Mouse (Mus musculus) forebrain, embryonic 14.5 days (tissue): ENCODE results near the gene Fip1l1. TPM values are rescaled to one million over a fixed set of nuclear protein-coding genes. Genes with fewer than 3 reads are reported as not detected.

Experiments used
- ATAC-seq: fragments of 200-750 bp; cut with Nextera tagmentation; 2 replicates; pipeline ENCODE4 v1.8.0; 2017; ENCODE audit warnings: mild to moderate bottlenecking, moderate library complexity
- DNase-seq: peaks from one replicate; pipeline ENCODE4 v3.0.0-alpha.2; 2015; ENCODE audit warnings: low spot score
- H3K27ac ChIP-seq: fragments of 300-500 bp; sonication (generic); 2 replicates; pipeline ENCODE4 v1.5.1; 2014; ENCODE audit warnings: low read depth, mild to moderate bottlenecking, control low read depth, low read length, moderate library complexity
- H3K27me3 ChIP-seq: fragments of 300-500 bp; sonication (generic); replicated peaks from 2 replicates; pipeline ENCODE4 v1.6.1; 2014; ENCODE audit warnings: low read length, control low read depth, mixed read lengths; ENCODE audit not compliant: control insufficient read depth, insufficient read depth
- H3K36me3 ChIP-seq: fragments of 300-500 bp; sonication (generic); 2 replicates; pipeline ENCODE4 v1.6.1; 2014; ENCODE audit warnings: low read length, control low read depth; ENCODE audit not compliant: control insufficient read depth, insufficient read depth
- H3K4me1 ChIP-seq: fragments of 300-500 bp; sonication (generic); 2 replicates; pipeline ENCODE4 v1.6.1; 2014; ENCODE audit warnings: antibody characterized with exemption, low read length, control low read depth; ENCODE audit not compliant: control insufficient read depth, insufficient read depth
- H3K4me2 ChIP-seq: fragments of 300-500 bp; sonication (generic); 2 replicates; pipeline ENCODE4 v1.6.1; 2014; ENCODE audit warnings: mild to moderate bottlenecking, control low read depth, low read length
- H3K4me3 ChIP-seq: fragments of 300-500 bp; sonication (generic); 2 replicates; pipeline ENCODE4 v1.5.1; 2014; ENCODE audit warnings: low read depth, low read length, control low read depth
- H3K9ac ChIP-seq: fragments of 300-500 bp; sonication (generic); 2 replicates; pipeline ENCODE4 v1.6.1; 2014; ENCODE audit warnings: mild to moderate bottlenecking, low read length, control low read depth, moderate library complexity
- H3K9me3 ChIP-seq: fragments of 300-500 bp; sonication (generic); replicated peaks from 2 replicates; pipeline ENCODE4 v1.6.1; 2016; ENCODE audit warnings: low read length, control low read depth, mixed read lengths; ENCODE audit not compliant: control insufficient read depth
- WGBS: fragments of 180-500 bp; shearing (Covaris S2); extraction: QIAGEN DNeasy Blood & Tissue Kit; methylation state at CpG from one replicate; pipeline ENCODE4 v1.1.7; 2014; 5-methylcytosine and 5-hydroxymethylcytosine counted together
- polyA plus RNA-seq: library from polyadenylated mRNA; unstranded; fragments of >200 nt; fragmentation: Nextera tagmentation; extraction: Ambion mirVana; gene quantifications from 2 replicates; pipeline ENCODE4 v1.2.1, GENCODE M21; 2014

Fip1l1 gene
- polyA plus RNA-seq, 1 experiment from 2014 or later = 55.2 TPM

DNA sequence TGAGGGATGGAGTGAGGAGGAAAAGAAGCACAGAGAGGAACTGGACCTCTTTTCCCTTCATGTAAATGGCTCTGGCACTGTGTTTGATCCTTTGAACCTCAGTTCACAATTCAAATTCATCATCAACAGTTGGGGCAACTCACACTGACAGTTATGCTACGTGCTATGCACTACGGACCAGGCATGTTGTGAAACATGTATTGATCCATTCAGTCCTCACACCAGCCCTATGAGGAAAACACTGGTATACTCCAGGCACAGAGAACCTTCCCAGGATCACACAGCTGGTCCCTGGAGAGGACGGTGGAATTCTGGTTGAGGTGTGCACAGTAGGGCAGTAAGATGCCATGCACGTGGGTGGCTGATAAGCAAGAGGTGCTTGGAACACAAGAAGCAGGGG lies 105.3 kb downstream of the Fip1l1 start:
- no peak overlapping the region for H3K4me3 ChIP-seq
- no peaks in the 10 kb centered on the region for H3K4me1 ChIP-seq
- H3K27me3 ChIP-seq = no peaks in the 10 kb centered on the region
- H3K4me2 ChIP-seq = no peak overlapping the region
- 91% methylated on average over 4 of the region's 4 CpGs for WGBS
- H3K27ac ChIP-seq = no peak overlapping the region
- H3K9me3 ChIP-seq = no peaks in the 10 kb centered on the region
- H3K36me3 ChIP-seq = no peaks in the 10 kb centered on the region
- ATAC-seq = no peak
- no peak for DNase-seq
- no peak overlapping the region for H3K9ac ChIP-seq

- 65% methylated on average over 6 of the region's 6 CpGs for WGBS
- no peak for ATAC-seq
- no peaks in the 10 kb centered on the region for H3K9me3 ChIP-seq
- H3K9ac ChIP-seq = no peak overlapping the region
- no peak overlapping the region for H3K4me2 ChIP-seq
- H3K27me3 ChIP-seq = no peaks in the 10 kb centered on the region
- H3K36me3 ChIP-seq = no peaks in the 10 kb centered on the region
- peak; percentile 35 for DNase-seq
- H3K4me1 ChIP-seq = no peaks in the 10 kb centered on the region
- H3K27ac ChIP-seq = no peak overlapping the region
- H3K4me3 ChIP-seq = no peak overlapping the region
Observed at GRCm38 (mm10) chr5:74641000-74641399, 105.8 kb downstream of the Fip1l1 start.

GRCm38 (mm10) chr5:74642291-74642690 lies 107.0 kb downstream of the Fip1l1 start:
- no peak overlapping the region for H3K4me2 ChIP-seq
- DNase-seq (no peak), ATAC-seq (no peak)
- H3K9me3 ChIP-seq = no peaks in the 10 kb centered on the region
- no peaks in the 10 kb centered on the region for H3K4me1 ChIP-seq
- 84% methylated on average over 2 of the region's 2 CpGs for WGBS
- H3K27ac ChIP-seq = no peak overlapping the region
- H3K36me3 ChIP-seq = no peaks in the 10 kb centered on the region
- no peaks in the 10 kb centered on the region for H3K27me3 ChIP-seq
- no peak overlapping the region for H3K4me3 ChIP-seq
- no peak overlapping the region for H3K9ac ChIP-seq

- no peak overlapping the region for H3K4me2 ChIP-seq
- H3K4me1 ChIP-seq = no peaks in the 10 kb centered on the region
- H3K4me3 ChIP-seq = no peak overlapping the region
- ATAC-seq (no peak), DNase-seq (no peak)
- H3K9me3 ChIP-seq = no peaks in the 10 kb centered on the region
- H3K36me3 ChIP-seq = no peaks in the 10 kb centered on the region
- H3K9ac ChIP-seq = no peak overlapping the region
- WGBS = 63% methylated on average over 5 of the region's 6 CpGs
- H3K27me3 ChIP-seq = no peaks in the 10 kb centered on the region
- no peak overlapping the region for H3K27ac ChIP-seq
Observed at GRCm38 (mm10) chr5:74647584-74647984, 112.3 kb downstream of the Fip1l1 start.

DNA sequence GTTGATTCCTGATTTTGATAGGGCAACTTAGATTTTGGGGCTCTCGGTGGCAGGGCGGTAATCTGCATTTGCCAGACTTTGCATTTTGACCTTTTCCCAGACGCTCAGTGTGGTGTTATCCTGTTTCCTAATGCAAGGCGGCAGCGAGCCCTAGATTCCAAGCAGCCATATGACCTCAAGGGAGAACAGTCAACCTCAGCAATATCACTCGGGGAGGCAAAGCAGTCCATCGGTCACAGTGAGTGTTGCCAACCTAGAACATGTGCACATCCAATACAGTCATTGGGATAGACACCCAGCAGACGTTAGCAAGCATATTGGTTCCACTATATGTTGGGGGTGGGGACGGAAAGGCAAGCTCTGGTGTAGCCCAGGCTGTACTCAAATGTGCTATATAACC lies 113.0 kb downstream of the Fip1l1 start:
- no peak for ATAC-seq
- Histone ChIP-seq H3K27ac (no peak overlapping the region), H3K4me2 (no peak overlapping the region), H3K36me3 (no peaks in the 10 kb centered on the region), H3K4me1 (no peaks in the 10 kb centered on the region), H3K9me3 (no peaks in the 10 kb centered on the region), H3K9ac (no peak overlapping the region), H3K27me3 (no peaks in the 10 kb centered on the region), H3K4me3 (no peak overlapping the region)
- WGBS = 89% methylated on average over 9 of the region's 9 CpGs
- no peak for DNase-seq

Other genes with a start within 250 kb of the Fip1l1 start
- 18.6 and 22.4 TPM in 2 replicates for gene Scfd2, start 3.7 kb upstream of the Fip1l1 start, polyA plus RNA-seq
- gene Lnx1, start 167.5 kb downstream of the Fip1l1 start, polyA plus RNA-seq = 2.8 and 3.6 TPM in 2 replicates